Mouse (Mus musculus) liver, embryonic 16.5 days (tissue): ENCODE measurements around the gene Gm49486. TPM values are rescaled to one million over a fixed set of nuclear protein-coding genes. Genes with fewer than 3 reads are reported as not detected.

Experiments used
- ATAC-seq: fragments of 200-750 bp; cut with Nextera tagmentation; 2 replicates; pipeline ENCODE4 v1.8.0; 2017; ENCODE audit warnings: low read depth, mild to moderate bottlenecking, moderate number of reproducible peaks, moderate library complexity
- H3K27ac ChIP-seq: fragments of 300-500 bp; sonication (generic); 2 replicates; pipeline ENCODE4 v1.5.1; 2014; ENCODE audit warnings: mild to moderate bottlenecking, low read length
- H3K27me3 ChIP-seq: fragments of 300-500 bp; sonication (generic); 2 replicates; pipeline ENCODE4 v1.6.1; 2014; ENCODE audit warnings: low read depth, low read length, mixed read lengths; ENCODE audit not compliant: control insufficient read depth, insufficient read depth
- H3K36me3 ChIP-seq: fragments of 300-500 bp; sonication (generic); 2 replicates; pipeline ENCODE4 v1.6.1; 2014; ENCODE audit warnings: mild to moderate bottlenecking; ENCODE audit not compliant: control insufficient read depth, insufficient read depth
- H3K4me1 ChIP-seq: fragments of 300-500 bp; sonication (generic); 2 replicates; pipeline ENCODE4 v1.6.1; 2014; ENCODE audit warnings: low read depth, low read length, mixed read lengths; ENCODE audit not compliant: control insufficient read depth
- H3K4me2 ChIP-seq: fragments of 300-500 bp; sonication (generic); 2 replicates; pipeline ENCODE4 v1.6.1; 2014; ENCODE audit warnings: low read depth, low read length, mixed read lengths
- H3K4me3 ChIP-seq: fragments of 300-500 bp; sonication (generic); 2 replicates; pipeline ENCODE4 v1.5.1; 2014; ENCODE audit warnings: low read depth, mild to moderate bottlenecking, low read length
- H3K9ac ChIP-seq: fragments of 300-500 bp; sonication (generic); 2 replicates; pipeline ENCODE4 v1.6.1; 2014; ENCODE audit warnings: low read depth, low read length
- H3K9me3 ChIP-seq: fragments of 300-500 bp; sonication (generic); replicated peaks from 2 replicates; pipeline ENCODE4 v1.6.1; 2016; ENCODE audit warnings: low read length; ENCODE audit not compliant: control insufficient read depth
- WGBS: fragments of 180-500 bp; shearing (Covaris S2); extraction: QIAGEN DNeasy Blood & Tissue Kit; methylation state at CpG from one replicate; pipeline ENCODE4 v1.1.7; 2014; ENCODE audit not compliant: insufficient replicate concordance; 5-methylcytosine and 5-hydroxymethylcytosine counted together
- polyA plus RNA-seq: library from polyadenylated mRNA; unstranded; fragments of >200 nt; fragmentation: Nextera tagmentation; extraction: Ambion mirVana; gene quantifications from 2 replicates; pipeline ENCODE4 v1.2.1, GENCODE M21; 2015

Gm49486 gene
- polyA plus RNA-seq, 1 experiment from 2014 or later = 0.04 TPM

DNA sequence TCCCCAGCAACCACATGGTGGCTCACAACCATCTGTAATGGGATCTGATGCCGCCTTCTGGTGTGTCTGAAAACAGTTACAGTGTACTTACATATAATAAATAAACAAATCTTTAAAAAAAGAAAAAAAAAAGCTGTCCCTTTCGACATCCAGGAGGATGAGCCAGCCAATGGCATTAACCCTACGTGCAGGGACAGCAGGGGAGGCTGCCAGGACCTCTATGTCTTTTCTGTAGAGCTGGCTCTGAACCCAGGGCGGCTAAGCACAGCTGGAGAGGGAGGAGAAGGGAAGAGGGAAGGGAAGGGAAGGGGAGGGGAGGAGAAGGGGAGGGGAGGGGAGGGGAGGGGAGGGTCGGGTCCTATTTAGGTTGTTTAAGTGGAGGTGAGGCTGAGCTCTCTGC lies 75.6 kb downstream of the Gm49486 start:
- no peaks in the 10 kb centered on the region for H3K9me3 ChIP-seq
- peaks cover 3% of the 10 kb centered on the region for H3K36me3 ChIP-seq
- no peak overlapping the region for H3K4me3 ChIP-seq
- H3K4me2 ChIP-seq = no peak overlapping the region
- WGBS = 75% methylated on average over 3 of the region's 5 CpGs
- H3K27me3 ChIP-seq = no peaks in the 10 kb centered on the region
- H3K27ac ChIP-seq = no peak overlapping the region
- ATAC-seq = no peak
- H3K4me1 ChIP-seq = no peaks in the 10 kb centered on the region
- H3K9ac ChIP-seq = no peak overlapping the region

DNA sequence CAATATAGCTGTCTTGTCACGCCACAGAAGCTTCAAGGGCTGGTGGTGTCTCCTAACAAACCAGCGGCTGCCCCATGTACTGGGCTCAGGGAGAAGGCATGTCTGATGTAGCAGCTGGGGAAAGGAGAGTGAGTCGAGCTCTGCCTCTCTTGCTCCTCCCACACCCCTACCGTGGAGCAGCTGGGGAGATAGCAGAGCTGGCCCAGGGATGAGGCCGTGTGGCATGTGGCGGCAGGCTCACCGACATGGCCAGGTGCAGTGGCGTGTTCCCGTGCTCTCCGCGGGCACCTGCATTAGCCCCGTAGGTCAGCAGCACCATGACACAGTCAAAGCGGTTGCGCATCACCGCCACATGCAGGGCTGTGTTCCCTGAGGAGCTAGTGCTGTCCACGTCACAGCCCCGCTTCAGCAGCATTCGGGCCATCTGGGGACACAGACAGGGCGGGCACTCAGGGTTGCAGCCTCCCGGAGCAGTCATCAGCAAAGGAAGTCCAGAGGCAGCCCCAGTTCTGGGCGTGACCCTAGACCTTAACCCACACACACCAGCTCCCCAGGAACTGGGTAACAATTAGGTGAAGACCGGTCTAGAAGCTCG lies 76.9 kb downstream of the Gm49486 start:
- Histone ChIP-seq H3K27ac (no peak overlapping the region), H3K27me3 (no peaks in the 10 kb centered on the region), H3K4me1 (no peaks in the 10 kb centered on the region), H3K36me3 (no peaks in the 10 kb centered on the region; the same call in 1 of the 2 replicates), H3K9me3 (no peaks in the 10 kb centered on the region), H3K9ac (no peak overlapping the region), H3K4me2 (no peak overlapping the region), H3K4me3 (no peak overlapping the region)
- no peak for ATAC-seq
- 76% methylated on average over 23 of the region's 23 CpGs for WGBS

Other genes with a start within 250 kb of the Gm49486 start
- gene H1f0, start 200.9 kb upstream of the Gm49486 start, polyA plus RNA-seq = 134 and 136 TPM in 2 replicates
- gene Galr3, start 187.5 kb upstream of the Gm49486 start, polyA plus RNA-seq = 0.20 TPM in 1 of 2 replicates, not detected in the other
- gene Ankrd54, start 166.5 kb upstream of the Gm49486 start, polyA plus RNA-seq = 36.7 and 40.9 TPM in 2 replicates
- 107 and 109 TPM in 2 replicates for gene Eif3l, start 154.2 kb upstream of the Gm49486 start, polyA plus RNA-seq
- 0.93 and 1.0 TPM in 2 replicates for gene Micall1, start 120.5 kb upstream of the Gm49486 start, polyA plus RNA-seq
- gene Polr2f, start 88.4 kb upstream of the Gm49486 start, polyA plus RNA-seq = 120 and 121 TPM in 2 replicates
- gene 1700088E04Rik, start 88.1 kb upstream of the Gm49486 start, polyA plus RNA-seq = 0.63 and 0.96 TPM in 2 replicates
- 0.05 and 0.13 TPM in 2 replicates for gene Sox10, start 64.2 kb upstream of the Gm49486 start, polyA plus RNA-seq
- gene Pick1, start 218 bp upstream of the Gm49486 start, polyA plus RNA-seq = 13.1 and 13.3 TPM in 2 replicates
- gene Slc16a8, start 25.4 kb downstream of the Gm49486 start, polyA plus RNA-seq = not detected in 2 replicates
- 1.7 and 2.6 TPM in 2 replicates for gene Baiap2l2, start 56.1 kb downstream of the Gm49486 start, polyA plus RNA-seq
- 16.7 and 19.5 TPM in 2 replicates for gene Pla2g6, start 99.0 kb downstream of the Gm49486 start, polyA plus RNA-seq
- gene Maff, start 117.2 kb downstream of the Gm49486 start, polyA plus RNA-seq = 2.3 and 3.3 TPM in 2 replicates
- gene Tmem184b, start 174.2 kb downstream of the Gm49486 start, polyA plus RNA-seq = 10.4 and 12.1 TPM in 2 replicates
- gene Csnk1e, start 226.2 kb downstream of the Gm49486 start, polyA plus RNA-seq = 4.2 and 4.8 TPM in 2 replicates